Mouse (Mus musculus) kidney, postnatal 14 days (tissue): ENCODE measurements around the gene Dhrs9.
"Not testable (repeated sequence)": the region's sequence is repeated elsewhere in the genome, so short reads cannot be mapped to it uniquely, and the experiment has no call there.

Experiments used
- DNase-seq: peaks from one replicate; pipeline ENCODE4 v3.0.0; 2022; ENCODE audit warnings: mixed read lengths

The Dhrs9 gene

DNA sequence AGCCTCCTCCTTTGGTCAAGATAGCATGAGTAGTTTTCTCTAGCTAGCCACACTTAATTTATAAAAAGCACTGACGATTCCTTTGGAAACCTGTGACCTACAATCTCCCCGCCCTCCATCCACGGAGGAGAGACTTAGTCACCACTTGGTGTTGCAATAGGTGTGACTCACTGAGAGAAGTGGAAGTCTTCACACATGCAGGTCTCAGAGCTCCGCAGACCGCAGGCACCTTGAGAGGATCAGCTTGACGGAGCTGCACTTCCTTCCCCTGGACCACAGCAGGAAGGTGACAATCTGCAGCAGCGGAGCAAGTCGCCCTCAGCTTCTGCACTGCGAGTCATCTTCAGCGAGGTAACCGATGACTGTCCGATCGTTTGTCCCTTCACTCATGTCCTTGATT, at the start of gene Dhrs9:
TSS of gene Dhrs9 (plus strand) at position 165 of the 400 bp plus-strand sequence.
- DNase-seq, result no peak

DNA sequence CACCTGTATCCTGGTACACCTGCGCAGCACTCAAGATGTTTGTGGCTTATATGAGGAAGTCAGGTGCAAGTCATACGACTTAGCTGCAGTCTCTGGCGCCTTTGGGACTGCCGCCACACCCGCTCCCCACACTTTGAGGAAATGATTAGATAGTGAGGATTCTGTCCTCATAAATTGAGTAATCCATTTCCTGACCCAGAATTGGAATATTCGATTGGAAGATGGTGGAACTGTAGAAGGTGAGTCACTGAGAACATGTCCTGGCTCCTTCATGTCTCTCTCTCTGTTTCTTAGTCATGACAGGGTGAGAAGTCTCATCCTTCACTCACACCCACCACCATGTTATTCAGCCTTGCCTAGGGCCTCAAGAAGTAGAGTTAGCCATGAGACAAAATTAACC, 48.7 kb upstream of the Dhrs9 start:
- not testable (repeated sequence) for DNase-seq

DNA sequence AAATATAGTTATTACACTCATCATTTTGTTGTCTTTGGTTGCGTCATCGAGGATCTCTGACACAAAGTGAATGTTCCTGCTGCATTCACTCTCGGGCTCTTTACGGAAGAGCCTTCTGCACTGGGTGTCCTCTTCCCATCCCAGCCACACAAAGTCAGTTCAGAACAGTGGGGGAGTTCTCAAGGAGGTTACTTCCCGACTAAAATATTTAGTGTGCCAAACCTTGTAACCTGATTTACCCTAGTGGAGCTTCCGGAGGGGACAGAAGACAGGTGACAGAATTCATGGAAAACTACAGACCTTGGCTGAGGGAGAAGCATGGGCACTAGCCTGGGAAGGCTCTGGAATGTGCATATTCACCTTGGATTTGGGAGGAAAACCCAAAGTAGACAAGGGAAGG, 38.7 kb upstream of the Dhrs9 start:
- DNase-seq, result no peak

DNA sequence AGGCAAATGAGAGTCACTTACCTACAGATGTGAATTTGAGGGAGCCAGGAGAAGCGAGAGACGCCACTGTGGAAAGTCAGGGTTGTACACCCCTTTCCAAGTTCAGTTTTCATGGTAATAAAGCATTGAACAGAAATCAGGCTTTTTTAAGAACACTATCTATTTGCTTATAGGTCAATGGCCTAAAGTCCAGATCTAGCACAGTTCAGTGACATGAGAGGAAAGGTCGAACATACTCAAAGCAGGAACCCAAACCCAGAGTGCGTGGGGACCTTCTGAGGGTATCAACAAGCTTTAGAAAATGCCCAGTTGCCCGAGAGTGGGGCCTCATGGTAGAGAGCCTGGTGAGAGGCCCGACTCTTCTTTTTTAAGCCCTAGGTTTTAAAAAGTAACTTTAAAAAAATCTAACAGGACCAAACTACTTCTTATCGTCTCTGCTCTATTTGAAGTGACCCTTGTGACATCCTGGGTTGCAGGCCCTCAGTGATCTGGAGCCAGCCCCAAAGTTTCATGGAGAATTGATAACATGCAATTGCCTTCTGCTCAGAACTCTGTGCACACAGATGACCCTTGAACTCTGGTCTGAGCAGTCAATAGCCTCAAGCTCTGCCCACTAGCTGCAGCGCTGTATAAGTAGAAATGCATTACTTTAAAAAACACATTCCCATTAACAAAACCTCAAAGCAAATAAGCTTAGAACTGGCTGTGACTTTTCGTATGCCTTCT, 37.6 kb upstream of the Dhrs9 start, which contains the start of gene Abcb11:
TSS of gene Abcb11 (minus strand) at position 121 of the 726 bp plus-strand sequence.
- no peak for DNase-seq

DNA sequence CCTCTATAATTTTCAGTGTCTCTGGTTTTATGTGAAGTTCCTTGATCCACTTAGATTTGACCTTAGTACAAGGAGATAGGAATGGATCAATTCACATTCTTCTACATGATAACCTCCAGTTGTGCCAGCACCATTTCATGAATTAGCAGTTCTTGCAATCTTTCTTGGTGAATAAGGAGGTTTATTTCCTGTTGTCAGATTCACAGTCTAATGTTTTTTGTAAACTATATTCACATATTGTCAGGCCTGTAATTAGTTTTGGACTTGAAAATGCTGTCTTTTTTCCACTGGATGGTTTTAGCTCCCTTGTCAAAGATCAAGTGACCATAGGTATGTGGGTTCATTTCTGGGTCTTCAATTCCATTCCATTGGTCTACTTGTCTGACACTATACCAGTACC, 24.8 kb upstream of the Dhrs9 start:
- not testable (repeated sequence) for DNase-seq

DNA sequence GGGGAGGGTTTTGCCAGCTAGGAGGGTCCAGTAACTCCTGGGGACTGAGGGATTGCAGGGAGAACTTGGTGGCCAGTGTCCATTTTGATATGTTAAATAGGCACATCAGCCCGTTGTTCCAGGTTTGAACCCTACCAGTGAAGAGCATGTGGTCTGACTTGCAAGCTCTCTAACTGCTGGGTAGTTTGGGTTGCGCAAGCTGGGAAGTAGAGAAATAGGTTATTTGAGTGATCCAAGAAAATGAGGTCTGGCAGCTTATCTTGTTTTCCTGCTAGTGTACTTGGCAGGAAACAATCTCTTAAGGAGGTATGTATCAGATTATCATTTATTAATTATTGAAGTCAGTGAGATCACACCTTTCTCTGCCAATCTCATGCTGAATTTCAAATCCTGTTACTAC, 15.4 kb upstream of the Dhrs9 start:
- no peak for DNase-seq

DNA sequence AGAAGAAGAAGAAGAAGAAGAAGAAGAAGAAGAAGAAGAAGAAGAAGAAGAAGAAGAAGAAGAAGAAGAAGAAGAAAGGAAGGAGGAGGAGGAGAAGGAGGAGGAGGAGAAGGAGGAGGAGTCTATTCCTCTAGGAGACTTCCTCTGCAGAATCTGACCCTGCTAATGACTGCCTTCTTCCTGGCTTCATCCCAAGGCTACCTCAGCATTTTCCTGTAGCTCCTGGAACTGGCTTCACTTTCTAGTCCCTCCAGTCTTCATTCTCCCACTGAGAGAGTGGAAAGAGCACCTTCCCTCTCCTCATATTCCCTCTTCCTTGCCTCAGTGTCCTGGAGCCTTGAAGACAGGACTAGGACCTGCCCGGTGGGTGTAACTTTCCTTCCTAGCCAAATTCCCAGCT, 15.0 kb upstream of the Dhrs9 start:
- DNase-seq, result peak; percentile 27

DNA sequence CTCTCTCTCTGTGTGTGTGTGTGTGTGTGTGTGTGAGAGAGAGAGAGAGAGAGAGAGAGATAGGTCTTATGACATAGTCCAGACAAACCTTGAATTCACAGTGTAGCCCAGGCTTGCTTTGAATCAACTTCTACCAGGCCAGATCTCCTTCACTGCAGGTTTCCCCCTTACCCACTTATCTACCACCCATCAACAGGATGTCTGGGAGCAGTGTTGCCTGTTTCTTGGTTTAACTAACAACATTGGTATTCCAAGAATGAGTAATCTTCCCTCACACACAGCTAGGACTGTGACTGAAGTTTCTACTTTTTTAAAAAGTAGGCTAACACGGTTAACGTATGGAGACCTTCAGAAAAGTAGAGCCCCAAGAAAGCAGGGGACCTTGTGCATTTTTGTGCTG, 3.5 kb upstream of the Dhrs9 start:
- DNase-seq, result no peak

DNA sequence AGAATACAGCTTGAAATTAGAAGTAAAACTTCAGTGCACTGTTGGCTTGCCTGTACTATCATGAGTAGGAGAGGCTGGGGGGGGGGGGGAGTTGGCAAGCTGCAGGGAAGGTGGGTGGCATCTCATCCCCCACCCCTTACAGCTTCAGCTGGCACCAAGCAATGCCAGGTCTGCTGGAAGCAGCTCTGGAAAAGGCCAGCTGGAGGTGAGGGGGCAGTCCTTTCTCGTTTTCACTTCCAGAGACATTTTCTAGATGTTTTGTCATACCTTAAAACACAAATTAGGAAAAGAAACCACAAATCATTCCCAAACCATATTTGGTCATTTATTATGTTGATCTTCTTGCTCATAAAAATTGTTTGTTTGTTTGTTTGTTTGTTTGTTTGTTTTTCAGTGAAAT, 444 bp upstream of the Dhrs9 start:
- DNase-seq, result no peak

DNA sequence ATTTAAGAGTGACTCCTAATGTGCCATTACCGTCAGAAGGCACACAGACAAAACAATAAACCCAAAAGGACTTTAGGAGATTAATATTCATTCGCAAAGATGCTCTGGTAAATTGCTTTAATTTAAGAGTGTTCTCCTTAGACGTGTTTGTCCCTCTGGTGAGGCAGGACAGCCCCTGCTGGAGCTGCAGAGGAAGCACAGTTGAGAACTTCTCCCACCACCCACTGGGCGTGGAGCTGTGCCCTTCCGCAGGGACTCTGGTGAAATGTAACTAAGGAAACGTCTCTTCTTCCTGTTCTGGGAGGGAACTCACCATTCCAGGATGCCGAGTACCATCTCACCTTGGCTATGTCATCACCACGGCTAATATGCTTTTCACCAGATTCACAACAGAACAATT, 1.5 kb downstream of the Dhrs9 start:
- DNase-seq, result no peak

DNA sequence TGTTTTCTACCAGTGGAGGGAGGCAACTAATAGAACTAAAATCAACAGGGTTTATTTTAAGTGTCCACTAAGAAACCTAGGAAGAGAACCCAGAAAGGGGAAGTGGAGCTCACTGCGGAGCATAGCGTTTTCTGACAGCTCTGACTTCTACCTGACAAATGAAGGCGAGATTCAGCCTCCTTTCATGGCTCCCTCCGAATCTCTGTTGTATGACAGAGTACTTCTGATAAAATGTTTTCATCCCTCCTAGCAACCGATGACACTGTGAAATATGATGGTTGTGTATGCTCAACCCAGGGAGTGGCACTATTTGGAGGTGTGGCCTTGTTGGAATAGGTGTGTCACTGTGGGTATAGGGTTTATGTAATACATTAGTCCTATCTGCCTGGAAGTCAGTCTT, 2.6 kb downstream of the Dhrs9 start:
- no peak for DNase-seq

DNA sequence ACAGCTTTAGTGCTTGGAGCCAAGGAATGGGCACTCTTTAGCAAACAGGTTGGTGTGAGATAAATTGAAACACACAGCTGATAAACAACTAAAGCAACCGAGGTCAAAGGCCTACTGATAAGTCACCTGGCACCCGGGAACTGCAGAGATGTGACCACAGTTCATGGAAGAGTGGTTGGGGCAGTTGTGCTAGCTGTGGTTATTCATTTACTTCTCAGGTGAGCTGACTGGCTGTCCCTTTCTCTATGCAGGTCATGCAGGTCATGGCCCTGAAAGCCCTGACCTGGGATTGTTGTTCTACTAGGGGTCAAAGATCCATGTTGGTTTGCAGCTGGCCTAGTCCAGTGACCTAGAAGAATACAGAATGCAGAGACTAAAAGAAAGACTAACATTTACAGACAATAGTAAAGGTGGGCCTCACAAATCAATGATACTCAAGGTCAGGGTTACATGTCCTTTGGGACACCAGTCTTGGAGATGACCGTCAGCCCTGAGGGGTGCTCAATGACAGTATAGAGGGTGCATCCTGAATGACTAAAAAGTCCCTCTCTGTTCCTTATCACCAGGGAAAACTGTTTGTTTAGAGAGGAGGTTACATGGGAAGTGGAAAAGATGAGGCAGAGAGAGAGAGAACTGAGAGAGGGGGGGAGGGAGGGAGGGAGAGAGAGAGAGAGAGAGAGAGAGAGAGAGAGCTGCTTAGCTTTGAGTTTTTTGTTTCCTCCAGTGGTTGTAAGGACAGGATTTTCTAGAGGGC, 6.0 kb downstream of the Dhrs9 start:
- DNase-seq, result peak; percentile 16

DNA sequence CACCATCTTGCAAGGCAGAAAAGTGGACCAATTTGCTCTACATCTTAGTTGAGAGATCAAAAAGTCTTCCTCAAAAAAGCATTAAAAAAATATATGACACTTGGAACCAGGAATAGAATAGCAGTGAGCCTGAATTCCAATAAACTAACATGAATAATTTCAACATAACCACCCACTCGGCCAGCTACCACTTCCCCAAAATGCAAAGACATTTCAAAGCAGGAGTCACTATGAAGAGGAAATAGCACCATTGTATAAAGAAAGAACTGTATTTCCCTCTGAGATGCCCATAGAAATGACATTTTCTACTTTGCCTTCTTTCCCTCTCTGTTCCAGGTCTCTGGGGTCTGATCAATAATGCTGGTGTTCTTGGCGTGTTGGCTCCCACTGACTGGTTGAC, 13.7 kb downstream of the Dhrs9 start:
- DNase-seq, result no peak

DNA sequence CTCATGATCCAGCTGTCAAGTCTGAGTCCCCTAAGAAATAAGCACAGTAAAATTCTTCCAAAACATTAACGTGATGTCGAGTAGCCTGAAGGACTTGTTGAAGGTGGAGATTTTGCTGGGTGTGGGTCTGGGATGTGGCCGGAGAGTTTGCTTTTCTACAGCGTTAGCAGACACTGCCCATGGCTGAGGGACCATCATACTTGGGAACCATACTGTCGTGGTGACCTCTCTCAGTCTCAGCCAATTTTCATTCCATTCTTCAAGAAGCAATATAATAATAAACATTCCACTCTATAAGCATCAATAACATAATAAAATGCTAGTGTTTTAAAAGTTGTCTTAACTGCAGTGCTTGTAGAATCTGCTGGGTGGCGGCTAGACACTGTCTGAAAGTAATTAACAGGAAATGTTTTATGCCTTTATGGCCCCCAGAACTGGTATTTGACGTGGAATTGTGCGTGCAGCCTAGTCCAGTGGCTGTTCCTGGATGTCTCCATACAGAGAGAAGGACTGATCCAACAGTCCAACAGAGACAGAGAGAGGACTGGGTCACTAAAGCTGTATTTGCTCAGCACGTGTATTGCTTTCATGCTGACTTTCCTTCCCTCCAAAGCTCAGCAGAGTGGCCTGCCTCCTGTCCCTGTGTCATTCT, 15.5 kb downstream of the Dhrs9 start:
- DNase-seq, result no peak

DNA sequence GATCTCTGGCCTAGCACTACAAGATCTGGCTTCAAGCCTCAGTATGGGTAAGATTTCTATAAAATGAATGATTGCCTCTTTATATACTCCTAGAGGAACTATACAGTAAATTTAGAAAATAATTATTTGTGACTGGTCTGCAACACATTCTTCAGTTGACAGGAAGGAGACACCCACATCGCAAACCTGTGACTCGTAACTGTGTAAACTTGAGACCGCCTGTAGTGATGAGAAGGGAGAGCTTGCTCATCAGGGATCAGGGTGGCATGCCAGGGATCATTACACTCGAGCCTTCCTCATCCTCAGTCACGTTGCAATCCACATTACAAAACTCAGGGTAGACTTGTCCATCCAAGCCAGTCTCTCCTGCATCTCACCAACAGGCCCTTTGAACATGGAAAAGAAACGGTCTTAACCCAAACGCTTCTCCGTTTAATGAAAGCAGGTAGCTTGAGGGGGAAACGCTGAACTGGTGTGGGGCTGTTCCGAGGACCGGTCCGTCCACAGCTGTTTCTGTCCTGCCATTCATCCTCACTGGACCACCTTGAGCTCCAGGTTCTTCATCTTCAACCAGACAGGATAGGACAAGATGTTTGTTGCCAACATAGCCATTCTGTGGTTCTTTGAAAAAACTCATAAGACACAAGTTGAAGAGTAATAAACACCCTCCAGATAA, 16.7 kb downstream of the Dhrs9 start:
- DNase-seq, result no peak

DNA sequence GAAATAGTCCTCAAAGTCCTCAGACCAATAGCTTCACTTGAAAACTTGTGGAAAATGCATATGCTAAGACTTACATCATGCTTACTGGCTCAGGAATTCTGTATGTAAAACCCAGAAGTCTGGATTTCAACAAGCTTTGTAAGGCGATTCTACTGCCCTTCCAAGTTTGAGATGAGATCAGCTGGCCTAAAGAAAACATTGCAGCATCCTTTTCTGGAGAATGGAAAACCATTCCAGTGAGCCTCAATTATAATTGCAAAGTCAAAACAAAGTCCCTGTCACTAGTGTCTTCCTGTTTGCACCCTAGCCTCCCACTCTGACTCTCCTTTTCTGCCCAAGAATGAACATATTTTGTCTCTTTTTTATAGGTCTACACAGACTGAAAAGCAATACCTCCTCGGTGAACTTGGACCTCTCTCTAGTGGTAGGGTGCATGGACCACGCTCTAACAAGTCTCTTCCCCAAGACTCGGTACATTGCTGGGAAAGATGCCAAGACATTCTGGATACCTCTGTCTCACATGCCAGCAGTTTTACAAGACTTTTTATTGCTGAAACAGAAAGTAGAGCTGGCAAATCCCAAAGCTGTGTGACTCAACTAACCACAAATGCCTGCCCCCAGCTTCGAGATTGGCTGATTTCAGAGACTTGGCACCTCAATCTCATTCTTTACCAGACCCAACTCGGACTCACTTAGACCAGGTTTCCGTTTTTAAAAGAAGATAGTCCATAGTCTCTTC, 20.8 kb downstream of the Dhrs9 start:
- peak; percentile 48 for DNase-seq

DNA sequence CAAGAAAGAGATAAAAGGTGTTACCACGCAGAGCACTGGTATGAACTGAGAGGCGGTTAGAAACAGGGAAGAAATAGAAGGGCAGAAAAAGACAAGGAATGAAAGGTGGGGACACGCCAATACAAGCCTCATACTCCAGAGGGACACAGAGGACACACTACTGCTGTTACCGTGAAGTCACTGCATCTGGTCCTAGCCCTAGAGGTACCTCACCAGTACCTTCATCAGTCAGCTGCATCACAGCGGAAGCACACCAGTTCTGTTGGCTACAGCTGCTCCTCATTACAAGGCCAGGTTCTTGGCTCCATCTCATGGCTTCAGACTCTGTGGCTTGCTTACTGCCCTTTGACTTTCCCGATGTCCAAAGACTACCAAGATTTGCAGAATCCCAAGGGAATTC, 21.6 kb downstream of the Dhrs9 start:
- DNase-seq, result no peak

DNA sequence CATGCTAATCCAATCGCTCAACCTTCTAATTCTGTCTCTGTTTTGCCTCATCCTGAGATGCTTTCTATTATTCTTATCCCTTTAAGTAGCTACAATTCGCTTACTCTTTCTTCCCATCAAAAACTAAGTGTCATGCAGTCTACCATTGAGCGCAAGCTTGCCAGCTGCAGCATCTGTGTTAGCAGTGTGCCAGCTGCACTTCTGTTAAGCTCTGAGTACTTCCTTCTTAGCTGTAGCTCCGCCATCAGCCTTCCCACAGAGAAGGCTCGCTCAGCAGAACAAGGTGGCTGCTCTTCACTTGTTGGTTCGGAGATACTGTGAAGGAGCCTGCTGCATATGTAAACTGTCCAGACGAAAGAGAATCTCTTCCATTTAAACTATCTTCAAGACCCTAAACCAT, 22.1 kb downstream of the Dhrs9 start:
- no peak for DNase-seq

DNA sequence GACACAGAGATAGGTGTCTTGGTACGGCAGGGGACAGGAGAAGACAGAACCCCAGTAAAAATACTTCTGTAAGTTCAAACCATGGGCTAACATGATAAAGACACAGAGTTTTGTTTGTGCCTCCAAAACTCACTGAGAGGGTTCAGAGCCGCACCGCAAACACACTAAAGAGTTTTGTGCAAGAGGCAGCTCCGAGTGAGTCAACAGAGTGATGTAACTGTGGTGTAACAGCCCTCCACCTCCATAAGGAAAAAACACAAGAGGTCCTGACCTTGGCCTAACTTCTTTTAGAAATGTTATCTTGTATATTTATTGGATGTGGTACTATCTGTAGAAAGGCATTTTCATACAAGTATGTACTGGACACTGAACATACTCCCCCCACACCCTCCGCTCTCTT, 25.4 kb downstream of the Dhrs9 start:
- no peak for DNase-seq

DNA sequence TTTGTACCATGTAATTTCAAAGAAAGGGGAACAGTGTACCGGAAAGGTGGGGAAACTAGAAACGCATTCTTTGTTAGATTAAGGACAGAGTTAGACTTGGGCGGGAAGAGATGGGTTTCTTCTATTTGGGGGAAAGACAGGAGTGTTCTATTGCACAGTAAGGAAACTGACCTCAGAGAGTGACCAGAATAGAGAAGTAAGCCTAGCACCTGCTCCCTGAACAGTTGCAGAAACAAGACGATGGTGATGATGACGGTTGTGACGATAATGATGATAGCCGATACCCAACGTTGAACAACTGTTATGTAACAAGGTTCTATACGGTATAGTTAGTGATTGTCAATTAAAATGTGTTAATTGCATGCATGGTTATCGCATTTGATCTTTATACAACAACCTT, 34.3 kb downstream of the Dhrs9 start:
- DNase-seq, result no peak

DNA sequence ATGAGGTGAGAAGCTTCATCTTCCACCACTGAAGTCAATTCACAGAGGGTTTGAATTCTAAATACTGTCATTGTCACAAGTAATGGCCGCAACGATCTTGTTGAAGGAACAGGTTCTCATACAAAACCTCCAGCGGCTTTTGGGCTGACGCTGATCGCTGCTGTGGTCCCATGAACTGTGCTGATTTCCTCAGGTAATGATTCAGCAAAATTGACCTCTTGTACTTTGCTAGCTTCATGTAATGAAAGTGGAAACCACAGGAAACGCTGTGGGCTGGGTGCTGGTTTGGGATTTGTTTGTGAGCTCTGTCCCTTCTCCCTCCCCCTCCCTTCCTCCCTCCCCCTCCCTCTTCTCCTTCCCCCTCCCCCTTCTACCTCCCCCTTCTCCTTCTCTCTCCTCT, 34.8 kb downstream of the Dhrs9 start:
- no peak for DNase-seq

DNA sequence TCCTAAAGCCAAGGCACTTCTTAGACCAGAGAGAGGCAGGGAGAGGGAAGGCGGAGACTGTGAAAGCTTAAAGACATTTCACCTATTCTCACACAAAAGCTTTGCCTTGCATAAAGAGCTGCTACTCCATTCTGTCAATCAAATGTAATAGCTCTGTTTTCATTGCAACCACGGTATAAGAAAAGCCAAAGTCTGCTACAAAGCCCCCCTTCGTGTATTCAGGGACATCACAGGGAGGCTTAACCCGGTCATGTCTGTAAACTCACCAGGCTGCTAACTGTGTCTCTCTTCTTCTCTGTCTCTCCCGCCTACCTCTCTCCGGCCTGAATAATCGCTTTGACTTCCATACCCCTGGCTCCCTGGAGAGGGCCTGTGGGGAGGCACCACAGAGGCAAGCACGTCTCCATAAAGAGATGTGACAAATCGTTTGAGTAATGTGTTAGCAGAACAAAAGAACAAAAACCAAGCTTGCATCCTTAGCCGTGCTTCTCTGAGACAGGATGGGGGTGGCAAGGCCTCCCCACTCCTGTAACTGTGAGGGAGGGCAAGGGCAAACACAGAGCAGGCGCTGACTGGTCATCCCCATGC, 38.1 kb downstream of the Dhrs9 start:
- no peak for DNase-seq
